Mouse (Mus musculus) intestine, embryonic 14.5 days (tissue): Measurements from ENCODE around the gene Rcan2. TPM values are rescaled to one million over a fixed set of nuclear protein-coding genes. Genes with fewer than 3 reads are reported as not detected.
"Not testable (repeated sequence)": the region's sequence is repeated elsewhere in the genome, so short reads cannot be mapped to it uniquely, and the experiment has no call there.

Experiments
- ATAC-seq: fragments of 200-750 bp; cut with Nextera tagmentation; replicated peaks from 2 replicates; pipeline ENCODE4 v1.8.0; 2017; ENCODE audit warnings: low read depth, moderate number of reproducible peaks, moderate TSS enrichment, moderate library complexity; ENCODE audit not compliant: low FRiP score, low TSS enrichment
- DNase-seq: peaks from one replicate; pipeline ENCODE4 v3.0.0-alpha.2; 2018; ENCODE audit warnings: low spot score
- H3K27ac ChIP-seq: fragments of 300-500 bp; sonication (generic); 2 replicates; pipeline ENCODE4 v1.5.1; 2014; ENCODE audit warnings: low read depth, mild to moderate bottlenecking, control low read depth
- H3K27me3 ChIP-seq: fragments of 300-500 bp; sonication (generic); replicated peaks from 2 replicates; pipeline ENCODE4 v1.6.1; 2014; ENCODE audit warnings: low read length, control low read depth; ENCODE audit not compliant: control insufficient read depth, insufficient read depth
- H3K36me3 ChIP-seq: fragments of 300-500 bp; sonication (generic); 2 replicates; pipeline ENCODE4 v1.6.1; 2014; ENCODE audit warnings: low read length, control low read depth; ENCODE audit not compliant: control insufficient read depth, insufficient read depth
- H3K4me1 ChIP-seq: fragments of 300-500 bp; sonication (generic); replicated peaks from 2 replicates; pipeline ENCODE4 v1.6.1; 2014; ENCODE audit warnings: low read length, control low read depth, mixed read lengths; ENCODE audit not compliant: control insufficient read depth, insufficient read depth
- H3K4me2 ChIP-seq: fragments of 300-500 bp; sonication (generic); 2 replicates; pipeline ENCODE4 v1.6.1; 2014; ENCODE audit warnings: low read length
- H3K4me3 ChIP-seq: fragments of 300-500 bp; sonication (generic); 2 replicates; pipeline ENCODE4 v1.5.1; 2014; ENCODE audit warnings: low read depth, low read length, control low read depth, mixed read lengths
- H3K9ac ChIP-seq: fragments of 300-500 bp; sonication (generic); 2 replicates; pipeline ENCODE4 v1.6.1; 2014; ENCODE audit warnings: mild to moderate bottlenecking, low read length
- H3K9me3 ChIP-seq: fragments of 300-500 bp; sonication (generic); 2 replicates; pipeline ENCODE4 v1.6.1; 2016; ENCODE audit warnings: low read length, control low read depth; ENCODE audit not compliant: control insufficient read depth
- WGBS: fragments of 180-500 bp; shearing (Covaris S2); extraction: QIAGEN DNeasy Blood & Tissue Kit; methylation state at CpG from one replicate; pipeline ENCODE4 v1.1.7; 2014; 5-methylcytosine and 5-hydroxymethylcytosine counted together
- polyA plus RNA-seq: library from polyadenylated mRNA; unstranded; fragments of >200 nt; fragmentation: Nextera tagmentation; extraction: Ambion mirVana; gene quantifications from 2 replicates; pipeline ENCODE4 v1.2.1, GENCODE M21; 2014

The Rcan2 gene
- polyA plus RNA-seq, 1 experiment from 2014 or later, result 7.1 TPM

DNA sequence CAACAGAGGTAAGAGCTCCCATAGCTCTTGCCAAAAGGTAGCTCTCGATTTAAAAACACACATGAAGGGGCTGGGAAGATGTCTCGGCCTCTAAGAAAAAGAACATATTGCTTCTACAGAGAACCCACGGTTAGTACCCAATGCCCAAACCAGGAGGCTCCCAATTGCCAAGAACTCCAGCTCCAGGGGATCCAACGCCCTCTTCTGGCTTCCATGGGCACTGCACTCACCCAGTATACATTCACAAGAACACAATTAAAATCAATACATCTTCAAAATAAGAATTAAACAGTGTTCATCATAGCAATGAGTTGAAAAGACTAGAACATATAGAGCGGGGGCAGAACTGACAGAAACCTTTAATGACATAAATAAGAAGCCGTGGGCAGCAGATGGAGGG is 17.2 kb downstream of the Rcan2 start:
- H3K36me3 ChIP-seq, result no peaks in the 10 kb centered on the region
- H3K4me1 ChIP-seq, result no peaks in the 10 kb centered on the region
- H3K27me3 ChIP-seq, result no peaks in the 10 kb centered on the region
- ATAC-seq (no peak), DNase-seq (no peak)
- H3K4me3 ChIP-seq, result no peak overlapping the region
- H3K27ac ChIP-seq, result no peak overlapping the region
- no peak overlapping the region for H3K4me2 ChIP-seq
- H3K9ac ChIP-seq, result no peak overlapping the region
- H3K9me3 ChIP-seq, result no peaks in the 10 kb centered on the region
- WGBS, result 82% methylated on average over 6 of the region's 6 CpGs

DNA sequence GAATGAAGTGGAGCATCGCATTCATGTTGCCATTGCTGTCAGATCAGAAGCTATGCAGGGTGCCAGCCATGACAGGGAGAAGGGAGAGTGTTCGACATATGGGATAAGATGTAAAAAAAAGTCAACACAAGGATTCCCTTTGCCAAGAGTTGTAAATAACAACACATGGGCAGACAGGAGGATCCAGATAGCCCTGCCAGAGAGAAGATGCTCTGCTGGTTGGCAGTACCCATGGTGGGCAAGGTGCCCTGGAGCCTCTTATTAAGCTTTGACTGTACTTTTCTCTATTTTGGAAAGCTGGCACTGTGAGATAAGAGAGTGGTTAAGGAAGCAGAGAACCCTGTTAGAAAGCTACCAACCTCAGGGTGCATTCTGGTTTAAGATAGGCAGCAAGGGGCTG is 19.8 kb downstream of the Rcan2 start:
- H3K9me3 ChIP-seq, result no peaks in the 10 kb centered on the region
- WGBS, result 93% methylated on average over 2 of the region's 2 CpGs
- no peak overlapping the region for H3K4me3 ChIP-seq
- ATAC-seq (no peak), DNase-seq (no peak)
- no peak overlapping the region for H3K4me2 ChIP-seq
- no peaks in the 10 kb centered on the region for H3K36me3 ChIP-seq
- no peaks in the 10 kb centered on the region for H3K27me3 ChIP-seq
- H3K4me1 ChIP-seq, result no peaks in the 10 kb centered on the region
- H3K9ac ChIP-seq, result no peak overlapping the region
- H3K27ac ChIP-seq, result no peak overlapping the region

DNA sequence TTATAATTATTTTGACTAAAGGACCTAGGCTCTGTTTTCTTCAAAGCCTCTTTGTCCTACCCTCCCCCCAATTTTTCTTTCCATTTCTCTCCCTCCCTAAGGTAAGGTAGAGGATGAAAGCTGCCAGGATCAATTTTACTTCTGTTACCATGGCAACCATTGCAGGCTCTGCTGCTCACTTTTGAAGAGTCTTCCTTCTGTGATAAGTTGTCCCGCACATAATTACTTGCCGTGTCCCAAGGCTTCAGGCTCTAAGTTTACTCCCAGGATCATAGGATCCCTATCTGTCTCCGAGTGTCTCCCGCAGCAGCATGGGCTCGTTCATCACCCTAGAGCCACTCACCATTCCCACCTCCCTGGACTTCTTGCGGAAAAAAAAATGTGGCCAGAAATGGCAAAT is 21.1 kb downstream of the Rcan2 start:
- H3K36me3 ChIP-seq, result no peaks in the 10 kb centered on the region
- no peaks in the 10 kb centered on the region for H3K9me3 ChIP-seq
- 55% methylated on average over 6 of the region's 6 CpGs for WGBS
- no peak overlapping the region for H3K4me3 ChIP-seq
- no peak for DNase-seq
- no peak for ATAC-seq
- no peak overlapping the region for H3K4me2 ChIP-seq
- H3K9ac ChIP-seq, result no peak overlapping the region
- no peak overlapping the region for H3K27ac ChIP-seq
- H3K27me3 ChIP-seq, result no peaks in the 10 kb centered on the region
- no peaks in the 10 kb centered on the region for H3K4me1 ChIP-seq

DNA sequence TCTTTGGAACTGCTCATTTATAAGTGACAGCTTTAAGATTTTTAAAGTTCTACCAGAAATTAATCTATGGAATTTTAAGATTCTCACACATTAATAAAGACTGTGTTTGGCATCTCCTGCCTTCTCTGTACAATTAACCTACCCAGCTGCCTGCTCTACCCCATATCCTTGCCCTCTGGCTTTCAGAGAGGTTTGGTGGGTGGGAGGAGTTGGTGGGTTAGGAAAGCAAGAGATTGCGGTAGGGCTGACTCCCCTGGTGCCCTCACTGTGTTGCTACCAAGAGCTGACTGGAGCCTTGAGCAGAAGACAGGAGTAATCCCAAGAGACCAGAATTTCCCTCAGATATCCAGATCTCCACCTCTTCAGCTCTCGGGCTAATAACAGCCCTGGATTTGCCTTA is 21.5 kb downstream of the Rcan2 start:
- Histone ChIP-seq H3K4me1 (no peaks in the 10 kb centered on the region), H3K36me3 (no peaks in the 10 kb centered on the region), H3K9ac (no peak overlapping the region), H3K27ac (no peak overlapping the region), H3K4me2 (no peak overlapping the region), H3K27me3 (no peaks in the 10 kb centered on the region), H3K4me3 (no peak overlapping the region), H3K9me3 (no peaks in the 10 kb centered on the region)
- DNase-seq, result no peak
- 81% methylated on average over 2 of the region's 2 CpGs for WGBS
- ATAC-seq, result no peak

DNA sequence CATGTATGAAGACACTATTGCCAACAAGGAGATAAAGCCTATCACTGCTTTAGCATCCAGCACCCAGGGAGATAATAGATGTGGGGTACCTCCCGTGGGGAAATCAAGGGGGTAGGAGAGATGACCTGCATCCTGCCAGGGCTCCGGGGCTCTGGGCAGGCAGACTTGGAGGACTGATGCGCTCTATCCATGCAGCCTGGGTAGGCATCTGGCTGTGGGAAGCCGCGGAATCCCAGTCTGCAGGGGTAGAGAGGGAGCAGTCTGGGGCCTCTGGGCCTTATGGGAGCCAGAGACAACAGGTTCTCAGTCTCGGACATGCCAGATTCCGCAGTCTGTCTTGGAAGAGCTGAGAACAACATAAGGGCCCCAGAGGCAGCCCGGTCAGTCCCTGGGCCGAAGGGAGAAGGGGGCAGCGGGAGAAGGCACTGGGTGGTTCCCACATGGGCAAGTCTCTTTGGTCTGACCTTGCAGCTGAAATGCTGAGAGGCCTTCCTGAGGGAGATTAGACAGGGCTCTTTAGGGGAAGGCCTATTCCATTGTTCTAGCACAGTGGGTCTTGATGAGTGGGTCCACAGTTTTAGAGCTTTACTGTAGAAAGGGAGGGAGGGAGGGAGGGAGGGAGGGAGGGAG is 23.7 kb downstream of the Rcan2 start:
- Histone ChIP-seq H3K4me2 (no peak overlapping the region), H3K36me3 (no peaks in the 10 kb centered on the region), H3K9ac (no peak overlapping the region), H3K27ac (no peak overlapping the region), H3K4me1 (no peaks in the 10 kb centered on the region), H3K4me3 (no peak overlapping the region), H3K27me3 (no peaks in the 10 kb centered on the region), H3K9me3 (no peaks in the 10 kb centered on the region)
- 80% methylated on average over 10 of the region's 10 CpGs for WGBS
- DNase-seq, result no peak
- ATAC-seq, result no peak

DNA sequence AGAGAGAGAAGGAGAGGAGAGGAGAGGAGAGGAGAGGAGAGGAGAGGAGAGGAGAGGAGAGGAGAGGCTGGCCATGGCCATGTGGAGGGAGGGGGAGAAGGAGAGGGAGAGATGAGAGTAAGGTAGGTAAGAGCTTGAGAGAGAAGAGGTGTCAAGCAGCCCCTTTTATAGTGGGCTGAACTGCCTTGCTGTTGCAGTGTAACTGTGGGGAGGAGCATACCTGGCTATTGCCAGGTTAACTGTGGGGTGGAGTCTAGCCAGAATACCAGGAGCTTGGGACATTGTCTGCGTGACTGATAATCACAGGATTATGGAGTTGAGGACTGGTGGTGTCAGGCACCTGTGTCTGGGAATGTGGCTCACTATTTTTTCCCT is 24.2 kb downstream of the Rcan2 start:
- H3K27ac ChIP-seq, H3K4me3 ChIP-seq, H3K27me3 ChIP-seq, H3K9ac ChIP-seq, H3K4me2 ChIP-seq, DNase-seq, H3K9me3 ChIP-seq, H3K4me1 ChIP-seq, H3K36me3 ChIP-seq, ATAC-seq: not testable (repeated sequence)
- WGBS, result 35% methylated on average over 1 of the region's 1 CpGs

DNA sequence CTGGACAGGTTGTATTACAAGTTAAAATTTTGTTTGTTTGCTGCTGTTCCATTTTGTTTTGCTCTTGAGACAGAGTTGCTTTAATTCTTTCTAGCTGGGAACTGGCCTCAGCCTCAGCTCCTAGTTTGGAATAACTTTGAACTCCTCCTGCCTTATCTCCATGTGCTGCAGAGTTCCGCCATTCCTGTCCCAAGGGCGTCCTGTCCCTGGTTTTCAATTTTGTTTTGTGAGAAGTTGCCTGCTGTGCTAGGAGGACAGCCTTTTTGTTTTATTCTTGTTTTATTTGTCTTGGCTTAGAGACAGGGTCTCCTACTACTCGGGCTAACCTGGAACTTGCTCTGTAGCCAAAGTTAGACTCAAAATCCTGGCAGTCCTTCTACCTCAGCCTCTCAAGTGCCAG is 26.1 kb downstream of the Rcan2 start:
- H3K36me3 ChIP-seq, result no peaks in the 10 kb centered on the region
- H3K4me3 ChIP-seq, result no peak overlapping the region
- ATAC-seq (no peak), DNase-seq (no peak)
- no peak overlapping the region for H3K27ac ChIP-seq
- H3K27me3 ChIP-seq, result no peaks in the 10 kb centered on the region
- no peaks in the 10 kb centered on the region for H3K4me1 ChIP-seq
- no peak overlapping the region for H3K4me2 ChIP-seq
- H3K9ac ChIP-seq, result no peak overlapping the region
- H3K9me3 ChIP-seq, result no peaks in the 10 kb centered on the region
- WGBS, result 74% methylated on average over 3 of the region's 3 CpGs

DNA sequence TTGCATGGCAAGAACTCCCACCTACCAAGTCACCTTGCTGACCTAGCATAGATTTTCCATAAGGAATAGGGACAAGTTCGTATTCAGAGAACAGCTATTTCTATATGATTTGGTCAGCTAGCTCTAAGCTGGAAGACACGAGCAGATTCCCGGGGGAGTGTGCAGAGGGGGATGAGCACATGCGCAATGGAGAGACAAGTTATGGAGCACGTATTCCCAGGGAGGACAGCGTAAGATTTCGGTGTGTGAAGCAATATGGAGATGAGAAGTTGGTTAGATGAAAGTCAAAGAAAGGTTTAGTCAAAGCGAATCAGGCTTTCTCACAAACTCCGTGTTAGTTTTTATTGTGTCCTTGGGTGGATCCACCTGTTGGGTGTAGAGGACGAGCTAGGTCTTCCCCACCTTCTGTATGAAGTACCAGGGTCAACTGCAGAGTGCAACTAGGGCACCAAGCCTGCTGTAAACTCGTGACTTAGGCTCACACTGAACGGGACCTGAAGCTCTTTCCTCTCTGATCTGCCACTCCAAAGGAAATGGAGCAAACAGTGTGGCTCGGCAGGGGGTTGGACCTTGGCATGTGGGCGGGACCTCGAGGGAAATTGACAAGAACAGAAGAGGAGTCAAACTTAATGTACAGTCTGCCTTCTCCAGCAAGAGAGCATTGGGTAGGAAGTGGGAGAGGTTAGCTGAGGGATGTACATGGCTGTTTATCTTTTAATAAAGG is 31.4 kb downstream of the Rcan2 start:
- H3K27ac ChIP-seq, result no peak overlapping the region
- no peak for ATAC-seq
- H3K4me1 ChIP-seq, result no peaks in the 10 kb centered on the region
- H3K4me3 ChIP-seq, result no peak overlapping the region
- no peaks in the 10 kb centered on the region for H3K27me3 ChIP-seq
- 72% methylated on average over 15 of the region's 15 CpGs for WGBS
- H3K9ac ChIP-seq, result no peak overlapping the region
- no peaks in the 10 kb centered on the region for H3K9me3 ChIP-seq
- DNase-seq, result no peak
- H3K36me3 ChIP-seq, result no peaks in the 10 kb centered on the region
- H3K4me2 ChIP-seq, result no peak overlapping the region

DNA sequence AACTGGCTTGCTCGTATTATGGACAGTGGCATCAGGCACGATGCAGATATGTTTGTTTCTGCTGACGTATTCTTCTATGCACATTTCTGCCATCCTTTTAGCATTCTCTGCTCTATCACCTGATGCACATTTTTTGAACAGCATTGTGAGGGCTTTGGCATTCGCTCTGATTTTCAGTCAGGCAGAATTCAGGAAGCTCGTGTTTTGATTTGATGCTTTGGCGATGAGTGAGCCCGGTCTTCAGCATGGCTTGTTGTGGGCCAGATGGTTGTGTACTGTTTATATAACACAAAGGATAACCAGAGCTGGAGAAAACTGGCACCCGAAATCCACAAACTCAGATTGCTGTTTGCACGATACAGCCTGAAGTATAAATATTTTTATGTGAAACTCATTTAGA is 39.1 kb downstream of the Rcan2 start:
- no peaks in the 10 kb centered on the region for H3K36me3 ChIP-seq
- no peaks in the 10 kb centered on the region for H3K9me3 ChIP-seq
- no peak overlapping the region for H3K9ac ChIP-seq
- no peak overlapping the region for H3K4me2 ChIP-seq
- 88% methylated on average over 9 of the region's 9 CpGs for WGBS
- no peak for ATAC-seq
- H3K27me3 ChIP-seq, result no peaks in the 10 kb centered on the region
- no peak overlapping the region for H3K27ac ChIP-seq
- no peak overlapping the region for H3K4me3 ChIP-seq
- DNase-seq, result no peak
- H3K4me1 ChIP-seq, result no peaks in the 10 kb centered on the region
